Mouse (Mus musculus): ENCODE measurements around the gene Rnf121. TPM values are rescaled to one million over a fixed set of nuclear protein-coding genes. Genes with fewer than 3 reads are reported as not detected.

Rnf121 gene
- polyA plus RNA-seq, 1 experiment from 2014 or later: 35.5 TPM

DNA sequence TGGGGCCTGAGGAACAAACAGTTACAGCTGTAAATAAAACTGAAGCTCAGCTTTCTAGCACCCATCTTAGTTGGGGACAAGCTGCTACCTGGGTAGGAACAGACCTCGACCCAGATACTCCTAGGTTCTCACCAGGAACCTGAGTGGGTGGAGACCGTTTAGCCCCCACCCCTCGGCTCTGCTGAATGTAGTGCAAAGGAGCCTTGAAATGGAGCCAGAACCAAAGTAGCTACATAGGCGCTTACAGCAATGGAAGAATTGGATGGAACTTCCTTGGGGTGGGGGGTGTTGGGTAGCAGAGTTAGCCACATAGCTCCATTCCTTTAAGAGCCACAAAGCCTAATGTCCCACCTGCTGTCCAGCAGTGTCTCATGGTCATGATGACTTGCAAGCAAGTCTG, 48.3 kb downstream of the Rnf121 start:
- Histone ChIP-seq H3K4me2 (ENCODE audit: low read depth, low read length) (no peak overlapping the region), H3K9me3 (ENCODE audit: control insufficient read depth, low read length) (no peaks in the 10 kb centered on the region), H3K4me1 (ENCODE audit: control insufficient read depth, insufficient read depth, low read length) (no peaks in the 10 kb centered on the region), H3K27me3 (replicated peaks; ENCODE audit: control insufficient read depth, insufficient read depth, low read length) (no peaks in the 10 kb centered on the region), H3K36me3 (ENCODE audit: control insufficient read depth, insufficient read depth, low read length) (peaks cover 31% of the 10 kb centered on the region), H3K4me3 (ENCODE audit: low read length) (no peak overlapping the region), H3K9ac (ENCODE audit: low read depth, low read length) (no peak overlapping the region), H3K27ac (ENCODE audit: low read length) (no peak overlapping the region)
- no peak for ATAC-seq
- 82% methylated on average over 4 of the region's 4 CpGs for WGBS

- Histone ChIP-seq H3K4me1 (ENCODE audit: control insufficient read depth, insufficient read depth, low read length) (no peaks in the 10 kb centered on the region), H3K9me3 (ENCODE audit: control insufficient read depth, low read length) (no peaks in the 10 kb centered on the region), H3K27me3 (replicated peaks; ENCODE audit: control insufficient read depth, insufficient read depth, low read length) (no peaks in the 10 kb centered on the region), H3K9ac (ENCODE audit: low read depth, low read length) (no peak overlapping the region), H3K36me3 (ENCODE audit: control insufficient read depth, insufficient read depth, low read length) (peaks cover 44% of the 10 kb centered on the region), H3K27ac (ENCODE audit: low read length) (no peak overlapping the region), H3K4me2 (ENCODE audit: low read depth, low read length) (no peak overlapping the region), H3K4me3 (ENCODE audit: low read length) (no peak overlapping the region)
- 88% methylated on average over 2 of the region's 2 CpGs for WGBS
- ATAC-seq: no peak
These were observed 50.3 kb downstream of the Rnf121 start for GRCm38 (mm10) chr7:102014995-102015394.

GRCm38 (mm10) chr7:102013416-102013815, 51.9 kb downstream of the Rnf121 start:
- WGBS: 87% methylated on average over 8 of the region's 8 CpGs
- H3K4me1 ChIP-seq (ENCODE audit: control insufficient read depth, insufficient read depth, low read length): no peaks in the 10 kb centered on the region
- H3K27ac ChIP-seq (ENCODE audit: low read length): no peak overlapping the region
- H3K36me3 ChIP-seq (ENCODE audit: control insufficient read depth, insufficient read depth, low read length): peaks cover 52% of the 10 kb centered on the region
- H3K9me3 ChIP-seq (ENCODE audit: control insufficient read depth, low read length): no peaks in the 10 kb centered on the region
- H3K4me2 ChIP-seq (ENCODE audit: low read depth, low read length): no peak overlapping the region
- H3K4me3 ChIP-seq (ENCODE audit: low read length): no peak overlapping the region
- ATAC-seq: no peak
- H3K27me3 ChIP-seq (replicated peaks; ENCODE audit: control insufficient read depth, insufficient read depth, low read length): no peaks in the 10 kb centered on the region
- no peak overlapping the region for H3K9ac ChIP-seq (ENCODE audit: low read depth, low read length)

DNA sequence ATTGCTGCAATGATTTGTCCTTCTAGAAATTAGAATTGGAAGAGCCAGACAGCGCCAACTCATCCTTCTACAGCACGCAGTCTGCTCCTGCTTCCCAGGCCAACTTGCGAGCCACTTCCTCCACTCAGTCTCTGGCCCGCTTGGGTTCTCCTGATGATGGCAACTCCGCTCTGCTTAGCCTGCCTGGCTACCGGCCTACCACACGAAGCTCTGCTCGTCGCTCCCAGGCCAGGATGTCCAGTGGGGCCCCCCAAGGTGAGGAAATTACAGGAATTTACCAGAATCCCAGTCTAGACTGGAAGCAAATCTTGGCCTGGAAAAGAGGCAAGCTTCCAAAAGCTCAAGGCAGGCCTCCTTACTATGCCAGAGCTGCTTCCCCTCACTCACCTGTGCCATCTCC, 53.4 kb downstream of the Rnf121 start:
- peaks cover 57% of the 10 kb centered on the region for H3K36me3 ChIP-seq (ENCODE audit: control insufficient read depth, insufficient read depth, low read length)
- no peak overlapping the region for H3K4me3 ChIP-seq (ENCODE audit: low read length)
- no peaks in the 10 kb centered on the region for H3K27me3 ChIP-seq (replicated peaks; ENCODE audit: control insufficient read depth, insufficient read depth, low read length)
- no peaks in the 10 kb centered on the region for H3K9me3 ChIP-seq (ENCODE audit: control insufficient read depth, low read length)
- no peaks in the 10 kb centered on the region for H3K4me1 ChIP-seq (ENCODE audit: control insufficient read depth, insufficient read depth, low read length)
- no peak overlapping the region for H3K4me2 ChIP-seq (ENCODE audit: low read depth, low read length)
- H3K9ac ChIP-seq (ENCODE audit: low read depth, low read length): no peak overlapping the region
- H3K27ac ChIP-seq (ENCODE audit: low read length): no peak overlapping the region
- 91% methylated on average over 9 of the region's 9 CpGs for whole genome bisulfite sequencing
- no peak for ATAC-seq

- H3K36me3 ChIP-seq (ENCODE audit: control insufficient read depth, insufficient read depth, low read length): peaks cover 33% of the 10 kb centered on the region
- H3K4me1 ChIP-seq (ENCODE audit: control insufficient read depth, insufficient read depth, low read length): no peaks in the 10 kb centered on the region
- no peak overlapping the region for H3K4me3 ChIP-seq (ENCODE audit: low read length)
- 85% methylated on average over 1 of the region's 1 CpGs for WGBS
- H3K27me3 ChIP-seq (replicated peaks; ENCODE audit: control insufficient read depth, insufficient read depth, low read length): no peaks in the 10 kb centered on the region
- H3K27ac ChIP-seq (ENCODE audit: low read length): no peak overlapping the region
- H3K9me3 ChIP-seq (ENCODE audit: control insufficient read depth, low read length): no peaks in the 10 kb centered on the region
- no peak overlapping the region for H3K4me2 ChIP-seq (ENCODE audit: low read depth, low read length)
- ATAC-seq: no peak
- H3K9ac ChIP-seq (ENCODE audit: low read depth, low read length): no peak overlapping the region
These were observed 58.7 kb downstream of the Rnf121 start for GRCm38 (mm10) chr7:102006520-102006919.

- Histone ChIP-seq H3K4me3 (ENCODE audit: low read length) (no peak overlapping the region), H3K4me1 (ENCODE audit: control insufficient read depth, insufficient read depth, low read length) (no peaks in the 10 kb centered on the region), H3K9me3 (ENCODE audit: control insufficient read depth, low read length) (no peaks in the 10 kb centered on the region), H3K4me2 (ENCODE audit: low read depth, low read length) (no peak overlapping the region), H3K9ac (ENCODE audit: low read depth, low read length) (no peak overlapping the region), H3K27ac (ENCODE audit: low read length) (no peak overlapping the region), H3K27me3 (replicated peaks; ENCODE audit: control insufficient read depth, insufficient read depth, low read length) (no peaks in the 10 kb centered on the region), H3K36me3 (ENCODE audit: control insufficient read depth, insufficient read depth, low read length) (peaks cover 40% of the 10 kb centered on the region)
- ATAC-seq: no peak
- WGBS: 87% methylated on average over 26 of the region's 26 CpGs
These were observed 64.2 kb downstream of the Rnf121 start for GRCm38 (mm10) chr7:102000921-102001630.

GRCm38 (mm10) chr7:102000296-102000695, 65.0 kb downstream of the Rnf121 start:
- Histone ChIP-seq H3K9me3 (ENCODE audit: control insufficient read depth, low read length) (no peaks in the 10 kb centered on the region), H3K36me3 (ENCODE audit: control insufficient read depth, insufficient read depth, low read length) (peaks cover 45% of the 10 kb centered on the region), H3K4me2 (ENCODE audit: low read depth, low read length) (no peak overlapping the region), H3K9ac (ENCODE audit: low read depth, low read length) (no peak overlapping the region), H3K4me3 (ENCODE audit: low read length) (no peak overlapping the region), H3K4me1 (ENCODE audit: control insufficient read depth, insufficient read depth, low read length) (no peaks in the 10 kb centered on the region), H3K27me3 (replicated peaks; ENCODE audit: control insufficient read depth, insufficient read depth, low read length) (no peaks in the 10 kb centered on the region), H3K27ac (ENCODE audit: low read length) (no peak overlapping the region)
- no peak for ATAC-seq
- WGBS: 91% methylated on average over 8 of the region's 8 CpGs

DNA sequence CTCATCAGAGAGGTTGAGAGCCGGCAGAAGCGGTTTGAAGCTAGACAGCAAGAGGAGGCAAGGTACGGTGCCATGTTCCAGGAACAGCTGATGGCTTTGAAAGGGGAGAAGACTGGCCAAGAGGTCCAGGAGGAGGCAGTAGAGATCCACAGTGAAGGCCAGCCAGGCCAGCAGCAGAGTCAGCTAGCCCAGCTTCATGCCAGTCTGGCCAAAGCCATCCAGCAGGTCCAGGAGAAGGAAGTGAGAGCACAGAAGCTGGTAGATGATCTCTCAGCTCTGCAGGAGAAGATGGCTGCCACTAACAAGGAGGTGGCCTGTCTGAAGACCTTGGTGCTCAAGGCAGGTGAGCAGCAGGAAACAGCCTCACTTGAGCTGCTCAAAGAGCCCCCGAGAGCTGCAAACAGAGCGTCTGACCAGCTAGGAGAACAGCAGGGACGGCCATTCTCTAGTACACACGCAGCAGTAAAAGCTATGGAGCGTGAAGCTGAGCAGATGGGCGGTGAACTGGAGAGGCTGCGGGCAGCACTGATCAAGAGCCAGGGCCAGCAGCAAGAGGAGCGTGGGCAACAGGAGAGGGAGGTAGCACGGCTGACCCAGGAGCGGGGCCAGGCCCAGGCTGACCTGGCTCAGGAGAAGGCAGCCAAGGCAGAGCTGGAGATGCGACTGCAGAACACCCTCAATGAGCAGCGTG, 65.7 kb downstream of the Rnf121 start:
- no peaks in the 10 kb centered on the region for H3K9me3 ChIP-seq (ENCODE audit: control insufficient read depth, low read length)
- no peaks in the 10 kb centered on the region for H3K27me3 ChIP-seq (replicated peaks; ENCODE audit: control insufficient read depth, insufficient read depth, low read length)
- H3K36me3 ChIP-seq (ENCODE audit: control insufficient read depth, insufficient read depth, low read length): peaks cover 46% of the 10 kb centered on the region
- H3K4me3 ChIP-seq (ENCODE audit: low read length): no peak overlapping the region
- H3K4me1 ChIP-seq (ENCODE audit: control insufficient read depth, insufficient read depth, low read length): no peaks in the 10 kb centered on the region
- WGBS: 92% methylated on average over 15 of the region's 15 CpGs
- no peak overlapping the region for H3K27ac ChIP-seq (ENCODE audit: low read length)
- no peak overlapping the region for H3K9ac ChIP-seq (ENCODE audit: low read depth, low read length)
- no peak overlapping the region for H3K4me2 ChIP-seq (ENCODE audit: low read depth, low read length)
- no peak; the same call in 1 of the 2 replicates for ATAC-seq

DNA sequence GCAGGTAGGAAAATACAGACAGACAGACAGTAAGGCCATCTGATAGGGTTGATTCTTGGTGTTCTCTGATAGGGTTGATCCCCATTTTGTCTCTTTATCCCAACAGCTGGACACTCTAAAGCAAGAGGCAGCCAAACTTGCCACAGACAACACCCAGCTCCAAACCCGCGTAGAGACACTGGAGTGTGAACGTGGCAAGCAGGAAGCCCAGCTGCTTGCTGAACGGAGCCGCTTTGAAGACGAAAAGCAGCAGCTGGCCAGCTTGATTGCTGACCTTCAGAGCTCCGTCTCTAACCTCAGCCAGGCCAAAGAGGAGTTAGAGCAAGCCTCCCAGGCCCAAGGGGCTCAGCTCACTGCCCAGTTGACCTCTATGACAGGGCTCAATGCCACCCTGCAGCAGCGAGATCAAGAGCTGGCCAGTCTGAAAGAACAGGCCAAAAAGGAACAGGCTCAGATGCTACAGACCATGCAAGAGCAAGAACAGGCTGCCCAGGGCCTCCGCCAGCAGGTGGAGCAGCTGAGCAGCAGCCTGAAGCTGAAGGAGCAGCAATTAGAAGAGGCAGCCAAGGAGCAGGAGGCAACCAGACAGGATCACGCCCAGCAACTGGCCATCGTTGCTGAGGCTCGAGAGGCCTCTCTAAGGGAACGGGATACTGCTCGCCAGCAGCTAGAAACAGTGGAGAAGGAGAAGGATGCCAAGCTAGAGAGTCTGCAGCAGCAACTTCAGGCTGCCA, 66.9 kb downstream of the Rnf121 start:
- Histone ChIP-seq H3K4me1 (ENCODE audit: control insufficient read depth, insufficient read depth, low read length) (no peaks in the 10 kb centered on the region), H3K36me3 (ENCODE audit: control insufficient read depth, insufficient read depth, low read length) (peaks cover 53% of the 10 kb centered on the region), H3K9ac (ENCODE audit: low read depth, low read length) (no peak overlapping the region), H3K27me3 (replicated peaks; ENCODE audit: control insufficient read depth, insufficient read depth, low read length) (no peaks in the 10 kb centered on the region), H3K9me3 (ENCODE audit: control insufficient read depth, low read length) (no peaks in the 10 kb centered on the region), H3K4me2 (ENCODE audit: low read depth, low read length) (no peak overlapping the region), H3K27ac (ENCODE audit: low read length) (no peak overlapping the region; the same call in none of the 2 replicates), H3K4me3 (ENCODE audit: low read length) (no peak overlapping the region)
- ATAC-seq: peak; percentile 79
- 56% methylated on average over 14 of the region's 14 CpGs for WGBS
